Mouse (Mus musculus) MEL (cell line): ENCODE data around the gene Cenpt. TPM values are rescaled to one million over a fixed set of nuclear protein-coding genes. Genes with fewer than 3 reads are reported as not detected.

ENCODE experiments used
- DNase-seq: peaks from one replicate; pipeline ENCODE4 v3.0.0; 2011; ENCODE audit warnings: low read depth, low spot score
- H3K27ac ChIP-seq: 2 replicates; pipeline ENCODE4 v1.5.1; 2012; ENCODE audit warnings: low read depth, mild to moderate bottlenecking, control low read depth, low read length, moderate library complexity; ENCODE audit not compliant: control insufficient read depth
- H3K27me3 ChIP-seq, 2 experiments: fragments of 150-350 bp in 1 of 2; sonication (generic) in 1 of 2; 2 replicates each; pipeline ENCODE4 v1.6.1; 2012; ENCODE audit warnings: low read length in 2 of 2, mild to moderate bottlenecking in 2 of 2, improper control_type of control experiment in 1 of 2, moderate library complexity in 1 of 2; ENCODE audit not compliant: insufficient read depth in 2 of 2, control insufficient read depth in 1 of 2
- H3K36me3 ChIP-seq, 2 experiments: 2 replicates each; pipeline ENCODE4 v1.6.1; 2012 to 2014; ENCODE audit warnings: low read length in 2 of 2, improper control_type of control experiment in 1 of 2, inconsistent platforms in 1 of 2, mild to moderate bottlenecking in 1 of 2; ENCODE audit not compliant: insufficient read depth in 2 of 2, control insufficient read depth in 1 of 2
- H3K4me1 ChIP-seq, 2 experiments: fragments of 150-350 bp in 1 of 2; sonication (generic) in 1 of 2; 2 replicates each; pipeline ENCODE4 v1.6.1; 2012; ENCODE audit warnings: low read length in 2 of 2, improper control_type of control experiment in 1 of 2, mild to moderate bottlenecking in 1 of 2; ENCODE audit not compliant: insufficient read depth in 2 of 2, control insufficient read depth in 1 of 2
- H3K4me3 ChIP-seq, 2 experiments: fragments of 150-350 bp in 1 of 2; sonication (generic) in 1 of 2; 2 replicates each; pipeline ENCODE4 v1.5.1; 2012; ENCODE audit warnings: low read depth in 2 of 2, low read length in 2 of 2, mild to moderate bottlenecking in 2 of 2, moderate library complexity in 2 of 2, control low read depth in 1 of 2, improper control_type of control experiment in 1 of 2; ENCODE audit not compliant: control insufficient read depth in 1 of 2, insufficient read depth in 1 of 2
- H3K79me2 ChIP-seq: 2 replicates; pipeline ENCODE4 v1.6.1; 2012; ENCODE audit warnings: mild to moderate bottlenecking, low read length, moderate library complexity; ENCODE audit not compliant: control insufficient read depth, poor library complexity, insufficient read depth
- H3K9ac ChIP-seq: 2 replicates; pipeline ENCODE4 v1.6.1; 2012; ENCODE audit warnings: low read depth, mild to moderate bottlenecking, control low read depth, low read length, moderate library complexity; ENCODE audit not compliant: control insufficient read depth, poor library complexity, severe bottlenecking
- H3K9me3 ChIP-seq: fragments of 150-350 bp; sonication (generic); replicated peaks from 2 replicates; pipeline ENCODE4 v1.6.1; 2012; ENCODE audit warnings: mild to moderate bottlenecking, low read length, improper control_type of control experiment, moderate library complexity; ENCODE audit not compliant: insufficient read depth
- BHLHE40 ChIP-seq: IDR thresholded peaks from 2 replicates; pipeline ENCODE4 v1.6.1; 2012; ENCODE audit warnings: low read depth, mild to moderate bottlenecking, inconsistent platforms, low read length, improper control_type of control experiment, borderline replicate concordance
- CHD1 ChIP-seq: IDR thresholded peaks from 2 replicates; pipeline ENCODE4 v1.6.1; 2012; ENCODE audit warnings: low read depth, mild to moderate bottlenecking, inconsistent platforms, low read length, improper control_type of control experiment
- EP300 ChIP-seq, 2 experiments: IDR thresholded peaks; 2 replicates each; pipeline ENCODE4 v1.6.1; 2011; ENCODE audit warnings: improper control_type of control experiment in 2 of 2, low read length in 2 of 2, low read depth in 1 of 2, mild to moderate bottlenecking in 1 of 2
- GABPA ChIP-seq: IDR thresholded peaks from 2 replicates; pipeline ENCODE4 v1.6.1; 2012; ENCODE audit warnings: low read depth, mild to moderate bottlenecking, inconsistent platforms, low read length, improper control_type of control experiment, moderate library complexity
- GATA1 ChIP-seq: IDR thresholded peaks from 2 replicates; pipeline ENCODE4 v1.6.1; 2011; ENCODE audit warnings: low read depth, low read length, improper control_type of control experiment
- KAT2A ChIP-seq: conservative IDR thresholded peaks from 2 replicates; pipeline ENCODE4 v1.6.1; 2012; ENCODE audit warnings: low read depth, low read length, improper control_type of control experiment, inconsistent platforms
- MAFK ChIP-seq: IDR thresholded peaks from 2 replicates; pipeline ENCODE4 v1.6.1; 2011; ENCODE audit warnings: low read depth, mild to moderate bottlenecking, low read length, improper control_type of control experiment, borderline replicate concordance
- MAX ChIP-seq: IDR thresholded peaks from 2 replicates; pipeline ENCODE4 v1.6.1; 2011; ENCODE audit warnings: low read length, improper control_type of control experiment
- MXI1 ChIP-seq: IDR thresholded peaks from 2 replicates; pipeline ENCODE4 v1.6.1; 2011; ENCODE audit warnings: mild to moderate bottlenecking, low read depth, low read length, improper control_type of control experiment
- MYB ChIP-seq: IDR thresholded peaks from 2 replicates; pipeline ENCODE4 v1.6.1; 2011; ENCODE audit warnings: mild to moderate bottlenecking, low read depth, low read length, improper control_type of control experiment
- MYC ChIP-seq: IDR thresholded peaks from 2 replicates; pipeline ENCODE4 v1.6.1; 2011; ENCODE audit warnings: low read depth, mild to moderate bottlenecking, low read length, improper control_type of control experiment, moderate library complexity
- NRF1 ChIP-seq: IDR thresholded peaks from 2 replicates; pipeline ENCODE4 v1.6.1; 2014; ENCODE audit warnings: low read depth, mild to moderate bottlenecking, inconsistent platforms, low read length, improper control_type of control experiment, moderate library complexity; ENCODE audit not compliant: poor library complexity, insufficient read depth, severe bottlenecking
- POLR2A ChIP-seq, 2 experiments: IDR thresholded peaks; 2 replicates each; pipeline ENCODE4 v1.6.1; 2011 to 2012; ENCODE audit warnings: low read length in 2 of 2, mild to moderate bottlenecking in 2 of 2, control low read depth in 1 of 2, improper control_type of control experiment in 1 of 2, low read depth in 1 of 2, moderate library complexity in 1 of 2; ENCODE audit not compliant: control insufficient read depth in 1 of 2, insufficient read depth in 1 of 2, poor library complexity in 1 of 2
- RCOR1 ChIP-seq: IDR thresholded peaks from 2 replicates; pipeline ENCODE4 v1.6.1; 2012; ENCODE audit warnings: low read depth, mild to moderate bottlenecking, inconsistent platforms, low read length, improper control_type of control experiment
- SIN3A ChIP-seq: IDR thresholded peaks from 2 replicates; pipeline ENCODE4 v1.6.1; 2012; ENCODE audit warnings: low read length, improper control_type of control experiment, inconsistent platforms
- UBTF ChIP-seq: IDR thresholded peaks from 2 replicates; pipeline ENCODE4 v1.6.1; 2012; ENCODE audit warnings: low read depth, mild to moderate bottlenecking, inconsistent platforms, low read length, improper control_type of control experiment, moderate library complexity, borderline replicate concordance; ENCODE audit not compliant: insufficient read depth
- USF2 ChIP-seq, 2 experiments: IDR thresholded peaks; 2 replicates each; pipeline ENCODE4 v1.6.1; 2011 to 2012; ENCODE audit warnings: improper control_type of control experiment in 2 of 2, low read length in 2 of 2, borderline replicate concordance in 1 of 2, inconsistent platforms in 1 of 2, low read depth in 1 of 2, mild to moderate bottlenecking in 1 of 2; ENCODE audit not compliant: insufficient read depth in 1 of 2
- ZC3H11A ChIP-seq: IDR thresholded peaks from 2 replicates; pipeline ENCODE4 v1.6.1; 2012; ENCODE audit warnings: low read depth, mild to moderate bottlenecking, inconsistent platforms, low read length, improper control_type of control experiment
- polyA plus RNA-seq, 2 experiments: library from polyadenylated mRNA; stranded (reverse) in 1 of 2; unstranded in 1 of 2; fragments of >175 nt in 1 of 2; fragments of >200 nt in 1 of 2; gene quantifications; 2 replicates each; pipeline versions ENCODE4 v1.2.1 to v1.2.4; 2012; ENCODE audit warnings: low replicate concordance in 2 of 2, low read depth in 1 of 2; ENCODE audit not compliant: insufficient read length in 2 of 2, insufficient read depth in 1 of 2, missing spikeins in 1 of 2
- total RNA-seq: library from RNA; depleted of rRNA; stranded (reverse); fragments of 300-350 nt; gene quantifications from 2 replicates; pipeline ENCODE4 v1.2.3, GENCODE M21; 2012

The Cenpt gene
- total and polyA plus RNA-seq, 3 experiments: 14.2 to 26.5 TPM; not detected in 1

GRCm38 (mm10) chr8:105856168-105856835, 3.2 kb upstream of the Cenpt start:
- Histone ChIP-seq H3K79me2 (peaks cover 30% of the 10 kb centered on the region), H3K27ac (no peak overlapping the region), H3K36me3 (peaks cover 0 to 25% of the 10 kb centered on the region in 2 experiments; a peak in 2 of 4 replicates), H3K27me3 (no peaks in the 10 kb centered on the region), H3K4me1 (peaks cover 4 to 32% of the 10 kb centered on the region in 2 experiments), H3K9me3 (no peaks in the 10 kb centered on the region), H3K4me3 (peak overlapping the region; percentile 68 to 88), H3K9ac (peak overlapping the region; percentile 76)
- peak; percentile 44 for DNase-seq
- TF ChIP-seq EP300 (IDR thresholded peaks at IDR 0.05; ENCODE audit: low read depth in 1 of 2, low read length in 2 of 2): no peak
- TF ChIP-seq UBTF: no peak
- TF ChIP-seq RCOR1: peak; percentile 86
- no peak for TF ChIP-seq KAT2A
- TF ChIP-seq SIN3A: peak; percentile 53; the same call in 1 of the 2 replicates
- no peak for TF ChIP-seq MAFK
- TF ChIP-seq GATA1: peak; percentile 48
- no peak for TF ChIP-seq ZC3H11A
- peak; percentile 30; the same call in 1 of the 2 replicates for TF ChIP-seq MXI1
- TF ChIP-seq MYB: no peak
- no peak for TF ChIP-seq POLR2A (IDR thresholded peaks at IDR 0.05; ENCODE audit: control insufficient read depth in 1 of 2, insufficient read depth in 1 of 2, low read depth in 1 of 2, low read length in 2 of 2, poor library complexity in 1 of 2)
- no peak for TF ChIP-seq BHLHE40
- no peak for TF ChIP-seq MAX
- TF ChIP-seq GABPA: no peak
- TF ChIP-seq MYC: 0 out of 2 replicates have a peak, but pooled peaks have one; percentile 21
- TF ChIP-seq USF2 (IDR thresholded peaks at IDR 0.05; ENCODE audit: borderline replicate concordance in 1 of 2, insufficient read depth in 1 of 2, low read depth in 1 of 2, low read length in 2 of 2): no peak

- peak overlapping the region; percentile 68 to 88 for H3K4me3 ChIP-seq
- TF ChIP-seq NRF1 (no peak), MYC (peak; percentile 2; the same call in 1 of the 2 replicates), CHD1 (0 out of 2 replicates have a peak, but pooled peaks have one; percentile 16)
- H3K79me2 ChIP-seq: peaks cover 23% of the 10 kb centered on the region
- H3K27ac ChIP-seq: peak overlapping the region; percentile 8; the same call in 1 of the 2 replicates
- no peak for DNase-seq
- no peaks in the 10 kb centered on the region for H3K27me3 ChIP-seq
- H3K36me3 ChIP-seq: peaks cover 0 to 29% of the 10 kb centered on the region in 2 experiments; a peak in 2 of 4 replicates
- H3K4me1 ChIP-seq: peaks cover 4 to 36% of the 10 kb centered on the region in 2 experiments
- peak overlapping the region; percentile 76 for H3K9ac ChIP-seq
- H3K9me3 ChIP-seq: no peaks in the 10 kb centered on the region
Measured at GRCm38 (mm10) chr8:105855248-105856167, 2.4 kb upstream of the Cenpt start.
